Mouse (Mus musculus): ENCODE data around the gene Farp1.
A peak's percentile ranks its signal among the peaks of the same experiment; 100 is the strongest.

Farp1 gene

DNA sequence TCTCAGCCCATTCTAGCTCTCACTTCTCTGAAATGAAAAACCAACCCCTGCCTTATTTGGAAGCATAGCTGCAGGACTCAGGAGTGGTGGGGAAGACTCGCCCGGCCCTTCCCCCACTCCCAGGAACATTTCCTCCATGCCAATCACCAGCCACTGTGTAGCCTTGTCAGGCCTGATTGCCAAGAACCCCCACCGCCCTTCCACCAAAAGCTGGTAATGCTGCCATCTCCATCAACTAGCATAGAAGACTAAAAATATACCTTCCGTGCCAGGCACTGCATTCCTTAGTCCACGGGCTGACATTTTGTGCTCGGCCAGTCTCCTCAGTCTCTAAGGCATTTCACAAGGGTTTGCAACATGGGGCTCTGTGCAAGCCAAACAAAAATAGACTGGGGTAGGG, 235.5 kb downstream of the Farp1 start:
- DNase-seq: no peak

DNA sequence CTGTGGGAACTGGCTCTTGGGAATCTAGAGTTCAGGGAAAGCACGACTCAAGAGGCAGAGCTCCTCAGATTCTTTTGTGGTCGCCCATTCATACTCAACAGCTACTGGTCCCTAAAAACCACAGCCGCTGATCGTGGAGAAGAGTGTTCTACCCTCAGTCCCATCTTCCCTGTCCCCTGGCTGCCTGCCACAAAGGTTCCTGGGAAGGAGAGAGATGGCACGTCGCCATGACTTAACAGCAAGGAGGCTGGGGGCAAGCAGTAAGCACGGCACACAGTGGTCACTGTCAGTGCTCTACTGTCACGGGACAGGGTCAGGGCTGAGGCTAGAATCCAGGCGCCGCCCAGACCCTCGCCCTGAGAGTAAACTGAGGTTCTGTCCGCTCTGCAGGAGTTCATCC, 240.0 kb downstream of the Farp1 start:
- DNase-seq: no peak

- no peak for DNase-seq
Measured at GRCm38 (mm10) chr14:121276016-121276415, 241.0 kb downstream of the Farp1 start.

DNA sequence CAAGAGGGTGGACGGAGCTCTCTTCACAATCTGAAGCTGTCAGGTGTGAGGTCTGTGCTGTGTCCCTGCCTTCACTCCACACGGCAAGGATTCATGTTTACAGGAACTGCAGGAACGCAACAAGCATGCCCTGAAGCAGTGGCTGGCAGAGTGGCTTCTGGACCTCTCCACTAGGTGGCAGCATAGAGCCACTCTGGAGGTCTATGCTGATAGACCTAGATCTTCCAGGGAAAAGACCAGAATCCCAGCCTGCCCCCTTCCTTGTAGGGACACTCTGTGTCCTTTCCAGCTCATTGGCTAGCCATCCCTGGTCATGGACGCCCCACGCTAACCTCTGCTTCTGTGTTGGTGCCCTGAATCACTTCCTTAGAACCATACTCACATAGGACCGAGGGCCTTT, 244.1 kb downstream of the Farp1 start:
- peak; percentile 83 for DNase-seq

DNA sequence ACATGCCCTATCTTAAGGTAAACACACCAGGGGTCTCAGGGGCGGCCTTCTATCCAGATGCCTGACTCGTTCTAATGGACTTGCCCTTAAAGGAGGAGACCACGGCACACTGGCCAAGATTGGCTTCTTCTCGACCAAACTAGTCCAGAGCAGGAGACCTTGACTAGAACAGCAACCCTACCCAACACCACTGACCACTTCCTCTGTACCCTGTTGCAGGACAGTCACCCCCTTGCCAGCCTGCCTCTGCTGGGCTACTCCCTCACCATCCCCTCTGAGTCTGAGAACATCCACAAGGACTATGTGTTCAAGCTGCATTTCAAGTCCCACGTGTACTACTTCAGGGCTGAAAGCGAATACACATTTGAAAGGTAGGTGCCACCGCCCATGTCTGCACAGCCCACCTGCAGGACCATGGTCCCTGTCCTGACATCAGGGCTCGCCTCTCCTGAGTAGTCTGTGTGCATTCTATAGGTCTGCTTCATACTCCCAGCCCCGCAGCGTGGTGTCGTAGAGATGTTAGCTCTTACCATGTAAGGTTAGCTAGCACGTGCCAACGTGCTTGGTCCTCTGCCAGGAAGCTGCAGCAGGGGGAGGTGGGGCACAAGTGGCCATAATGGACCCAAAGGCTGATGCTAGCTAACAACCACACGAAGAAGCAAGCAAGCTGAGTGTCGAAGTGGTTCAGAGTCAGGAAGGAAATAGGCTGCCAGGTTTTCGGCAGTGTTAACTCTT, 245.8 kb downstream of the Farp1 start:
- no peak for DNase-seq

- DNase-seq: no peak
Measured at GRCm38 (mm10) chr14:121281336-121281710, 246.3 kb downstream of the Farp1 start.

- DNase-seq: no peak
Measured at GRCm38 (mm10) chr14:121285379-121286120, 250.6 kb downstream of the Farp1 start.

- no peak for DNase-seq
Measured at GRCm38 (mm10) chr14:121291881-121292280, 256.9 kb downstream of the Farp1 start.

GRCm38 (mm10) chr14:121292391-121292790, 257.4 kb downstream of the Farp1 start:
- DNase-seq: no peak

- no peak for DNase-seq
Measured at GRCm38 (mm10) chr14:121294484-121294883, 259.5 kb downstream of the Farp1 start.

DNA sequence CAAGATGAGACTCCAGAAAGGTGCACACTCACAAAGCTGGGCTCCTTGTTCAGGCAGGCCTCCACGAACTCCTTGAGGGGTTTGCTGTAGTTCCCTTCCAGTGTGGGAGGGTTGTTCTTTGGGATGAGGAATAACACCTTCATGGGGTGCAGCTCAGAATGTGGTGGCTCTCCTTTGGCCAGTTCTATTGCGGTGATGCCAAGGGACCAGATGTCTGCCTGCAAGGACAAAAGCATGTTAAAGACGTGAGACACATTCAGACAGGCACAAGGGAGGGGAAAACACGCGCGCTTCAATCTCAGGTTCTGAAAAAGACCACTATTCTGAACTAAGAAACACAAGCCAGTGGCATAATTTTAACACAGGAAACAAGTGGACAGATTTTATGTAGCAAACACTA, 262.1 kb downstream of the Farp1 start:
- DNase-seq: no peak

GRCm38 (mm10) chr14:121298537-121298936, 263.5 kb downstream of the Farp1 start:
- DNase-seq: peak; percentile 45

DNA sequence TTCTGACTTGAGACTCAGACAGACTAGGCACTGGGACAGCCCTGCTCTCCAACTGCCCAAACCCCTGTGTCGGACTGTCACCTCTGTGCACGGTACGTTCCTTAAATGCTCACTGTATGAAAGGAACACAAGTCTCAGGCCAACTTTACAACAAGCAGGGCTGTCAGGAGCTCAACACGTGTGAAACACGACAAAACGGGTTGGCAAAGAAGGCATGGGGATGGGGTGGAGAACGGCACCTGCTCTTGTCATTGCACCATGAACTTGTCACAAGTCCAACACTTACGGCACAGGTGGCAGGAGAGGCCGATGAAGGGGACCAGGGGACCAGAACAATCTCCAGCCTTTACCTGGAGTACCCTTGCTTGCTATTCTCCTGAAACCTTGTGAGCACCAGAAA, 264.1 kb downstream of the Farp1 start:
- DNase-seq: no peak

GRCm38 (mm10) chr14:121304523-121304922, 269.5 kb downstream of the Farp1 start:
- DNase-seq: no peak

DNA sequence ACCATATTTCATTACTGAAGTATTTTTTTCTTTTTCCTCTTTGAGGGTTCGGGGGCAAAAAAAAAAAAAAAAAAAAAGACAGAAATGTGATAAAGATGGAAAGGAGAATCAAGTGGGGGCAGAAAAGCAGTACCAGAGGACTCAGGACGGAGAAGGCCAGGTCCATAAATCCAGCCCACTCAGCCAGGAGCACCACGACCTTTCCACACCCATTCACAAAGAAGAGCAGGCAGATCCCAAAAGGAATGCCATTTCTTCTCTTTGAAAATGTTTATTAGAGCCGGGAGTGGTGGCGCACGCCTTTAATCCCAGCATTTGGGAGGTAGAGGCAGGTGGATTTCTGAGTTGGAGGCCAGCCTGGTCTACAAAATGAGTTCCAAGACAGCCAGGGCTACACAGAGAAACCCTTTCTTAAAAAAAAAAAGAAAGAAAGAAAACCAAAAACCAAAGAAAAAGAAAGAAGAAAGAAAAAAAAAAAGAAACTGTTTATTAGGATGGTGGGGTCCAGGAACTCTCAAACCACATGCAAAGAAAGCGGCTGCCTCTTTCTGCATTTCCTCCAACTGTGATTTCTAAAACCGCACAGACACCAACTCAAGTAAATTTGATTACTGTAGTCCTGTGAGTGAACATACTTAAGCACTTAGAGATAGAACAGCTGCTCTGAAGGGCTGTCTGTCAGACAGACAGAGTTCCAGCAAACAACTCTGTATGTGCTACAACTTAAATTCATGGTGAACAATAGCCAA, 270.5 kb downstream of the Farp1 start:
- no peak for DNase-seq

DNA sequence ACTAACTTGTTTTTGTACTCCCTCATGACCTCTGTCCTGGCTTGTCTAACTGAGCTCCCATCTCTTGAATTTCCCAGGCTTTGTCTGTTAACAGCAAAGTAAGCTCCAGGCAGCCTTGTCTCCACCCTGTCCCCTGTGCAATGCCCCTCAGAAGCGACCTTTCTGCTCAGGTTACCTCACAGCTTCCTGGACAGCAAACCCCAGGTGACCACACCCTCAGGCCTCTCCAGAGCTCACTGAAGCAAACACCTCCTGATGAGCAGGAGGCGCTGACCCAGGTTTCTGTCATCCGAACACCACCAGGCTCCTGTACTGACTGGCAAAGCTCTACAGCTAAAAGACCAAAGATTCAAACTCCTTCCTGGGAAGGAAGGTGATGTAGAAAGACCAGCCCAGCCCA, 274.9 kb downstream of the Farp1 start:
- no peak for DNase-seq

DNA sequence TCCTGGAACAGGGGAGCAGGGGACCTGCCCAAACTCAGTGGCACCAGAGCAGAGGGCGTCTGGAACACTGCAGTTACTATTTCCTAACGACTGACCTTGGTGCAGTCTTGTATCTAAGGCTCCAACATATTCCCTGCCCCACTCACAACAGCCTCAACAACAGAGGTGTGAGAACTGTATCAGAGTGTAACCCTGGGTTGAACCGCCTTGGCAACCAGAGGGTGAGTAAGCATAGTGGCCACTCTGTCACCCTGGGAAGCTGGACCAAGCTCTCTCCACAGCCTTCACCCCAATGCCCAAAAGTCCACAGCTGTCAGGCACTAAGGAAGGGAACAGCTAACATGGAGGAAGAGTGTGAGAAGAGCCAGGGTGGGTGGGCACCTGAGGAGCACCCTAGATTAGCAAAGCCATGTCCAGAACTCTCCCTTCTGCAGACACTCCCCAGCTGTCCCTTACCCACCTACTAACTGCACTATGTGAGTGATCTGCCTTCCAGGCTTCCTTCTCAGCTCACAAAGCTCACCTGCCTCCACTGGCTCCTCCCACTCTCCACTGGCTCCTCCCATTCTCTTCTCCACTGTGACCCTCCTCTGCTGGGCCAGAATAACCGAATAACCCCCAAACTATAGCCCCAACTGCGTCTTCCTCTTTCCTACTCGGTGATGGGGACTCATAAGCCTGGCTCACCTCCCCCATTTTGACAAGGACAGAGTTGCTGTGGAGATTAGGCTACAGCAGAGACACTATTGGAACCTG, 275.5 kb downstream of the Farp1 start:
- no peak for DNase-seq

DNA sequence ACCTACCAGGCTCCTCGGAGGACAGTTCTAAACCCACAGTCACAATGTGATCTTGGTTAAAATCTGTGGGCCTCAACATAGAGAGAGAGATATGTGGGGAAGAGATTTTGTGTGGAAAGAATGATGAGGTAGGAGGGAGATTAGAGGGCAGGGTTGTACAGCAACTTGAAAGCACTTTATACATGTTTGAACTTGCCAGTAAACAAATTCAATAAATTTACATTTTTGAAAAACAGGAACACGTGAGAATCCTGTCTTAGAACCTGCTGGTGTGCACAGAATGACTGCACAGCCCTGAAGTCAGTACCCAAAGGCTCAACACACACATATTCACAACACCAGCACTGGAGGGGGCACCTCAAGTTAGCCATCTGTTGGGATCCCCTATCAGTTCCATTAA, 276.1 kb downstream of the Farp1 start:
- DNase-seq: no peak

- DNase-seq: no peak
Measured at GRCm38 (mm10) chr14:121313283-121313682, 278.3 kb downstream of the Farp1 start.

DNA sequence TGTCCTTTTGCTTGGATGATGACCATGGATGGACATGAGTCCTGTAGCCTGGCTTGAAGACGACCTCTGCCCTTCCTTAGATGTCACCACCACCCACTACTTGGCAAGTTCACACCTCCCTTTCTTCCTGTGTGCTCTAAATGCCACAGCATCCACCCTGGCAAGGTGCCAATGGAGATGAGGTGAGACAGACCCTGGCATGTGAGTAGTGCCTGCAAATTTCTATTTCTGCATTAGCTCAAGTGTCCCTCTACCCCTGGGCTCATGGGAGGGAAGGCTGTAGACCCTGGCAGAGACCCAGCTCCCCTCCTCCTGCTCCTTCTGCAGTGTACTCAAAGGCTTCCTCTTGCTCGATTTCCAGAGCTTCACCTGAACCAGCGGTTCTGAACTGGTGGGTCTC, 279.9 kb downstream of the Farp1 start:
- DNase-seq: no peak

- DNase-seq: no peak
Measured at GRCm38 (mm10) chr14:121316136-121316535, 281.1 kb downstream of the Farp1 start.

DNA sequence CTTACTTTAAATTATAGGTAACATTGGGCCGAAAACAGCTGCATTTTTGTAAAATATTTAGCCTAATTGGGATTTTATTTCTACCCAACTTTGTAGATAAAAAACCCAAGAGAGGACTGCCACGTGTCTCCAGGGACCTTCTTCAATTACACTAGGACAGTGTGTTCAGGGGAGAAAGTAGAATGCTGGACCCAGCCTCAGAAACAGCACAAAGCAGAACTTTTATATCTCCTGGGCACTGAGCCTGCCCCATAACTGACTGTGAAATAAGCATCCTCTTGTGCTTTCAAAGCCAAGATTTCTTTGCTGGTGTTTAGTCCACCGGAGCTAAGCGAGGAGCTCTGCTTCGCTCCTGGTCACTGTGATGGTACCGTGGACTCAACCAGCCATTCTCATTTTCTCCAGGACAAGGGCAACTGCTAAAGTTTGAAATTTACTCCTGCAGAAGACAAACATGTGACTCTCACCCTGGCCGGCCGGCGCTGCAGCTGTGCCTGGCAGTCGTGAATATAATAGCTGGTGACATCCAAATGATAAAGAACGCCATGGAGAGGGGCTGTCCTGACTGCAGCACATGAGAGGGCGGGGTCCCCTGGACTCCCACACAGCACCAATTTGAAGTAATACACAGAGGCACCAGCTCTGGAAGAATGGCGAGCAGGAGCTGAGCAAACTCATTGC, 281.8 kb downstream of the Farp1 start:
- no peak for DNase-seq

DNA sequence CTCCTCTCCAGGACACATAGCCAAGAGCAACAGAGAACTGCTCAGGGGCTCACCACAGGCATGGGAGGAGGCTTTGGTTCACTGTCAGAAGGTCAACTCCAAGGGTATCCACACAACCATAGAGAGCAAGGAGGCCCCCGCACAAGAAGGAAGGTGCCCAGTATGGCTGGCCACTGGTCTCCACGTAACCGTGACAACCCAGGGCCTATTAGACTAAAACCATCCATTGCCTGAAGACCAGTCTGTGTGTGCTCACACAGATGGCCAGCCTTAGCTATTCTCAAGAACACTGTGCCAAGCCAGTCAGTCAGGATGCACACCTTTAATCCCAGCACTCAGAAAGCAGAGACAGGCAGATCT, 282.3 kb downstream of the Farp1 start:
- no peak for DNase-seq

Data from liver (tissue).